14 mouse cellular contexts compared by ENCODE assay signal in genomic region chr11:35378802-35379201, GRCm38 (mm10).
"Had no signal": no experiment of that assay in that cellular context is flagged by ENCODE, and none has a peak within 500 bp of the region (broad histone marks: within the 10 kb centered on the region; RNA-seq: fewer than 3 reads in every experiment).

No protein-coding gene starts in this region.

- H3K4me2 ChIP-seq: kidney, embryonic 15.5 days; neural tube, embryonic 15.5 days had no signal

- H3K9ac ChIP-seq: kidney, embryonic 15.5 days; limb, embryonic 13.5 days; liver, embryonic 14.5 days; neural tube, embryonic 15.5 days had no signal

- H3K36me3 ChIP-seq: kidney, embryonic 15.5 days; limb, embryonic 13.5 days; midbrain, embryonic 10.5 days; neural tube, embryonic 15.5 days had no signal

- H3K4me1 ChIP-seq: neural tube, embryonic 15.5 days had no signal

- H3K27ac ChIP-seq: kidney, embryonic 15.5 days; liver, embryonic 14.5 days; midbrain, embryonic 10.5 days; neural tube, embryonic 15.5 days had no signal

- H3K9me3 ChIP-seq: kidney, embryonic 15.5 days; limb, embryonic 13.5 days; midbrain, embryonic 10.5 days; neural tube, embryonic 15.5 days had no signal

- H3K4me3 ChIP-seq: kidney, embryonic 15.5 days; limb, embryonic 13.5 days; midbrain, embryonic 10.5 days; myocyte; neural tube, embryonic 15.5 days had no signal

- DNase-seq: kidney, adult 2 months; kidney, postnatal 14 days; lung, adult 18-20 months; lung, postnatal 10 days; lung, postnatal 4 days; midbrain, embryonic 14.5 days; spleen, adult 18-20 months; thymus, postnatal 14 days had no signal

- H3K27me3 ChIP-seq: kidney, embryonic 15.5 days; limb, embryonic 13.5 days had no signal
